Mouse (Mus musculus): Measurements from ENCODE around the gene Itsn1. TPM values are rescaled to one million over a fixed set of nuclear protein-coding genes. Genes with fewer than 3 reads are reported as not detected.

The Itsn1 gene
- total RNA-seq (2021) = 10 to 100 TPM; 33.6 to 49.3 TPM
- long read RNA-seq, experiment 1, full-length matches to known transcripts = 1 of 4 reads
- long read RNA-seq, experiment 1, partial matches to known transcripts = 2 of 4 reads
- long read RNA-seq, experiment 1, other reads (novel, unspliced or antisense) = 1 of 4 reads
- long read RNA-seq, experiment 2, full-length matches to known transcripts = 2 of 4 reads
- long read RNA-seq, experiment 2, partial matches to known transcripts = 1 of 4 reads
- long read RNA-seq, experiment 2, other reads (novel, unspliced or antisense) = 1 of 4 reads

- DNase-seq = peak; percentile 99
Measured at GRCm38 (mm10) chr16:91729066-91729482, at the start of gene Itsn1. Gene Itsn1, plus strand, starts transcription at chr16:91729281.

GRCm38 (mm10) chr16:91680656-91681055 lies 48.4 kb upstream of the Itsn1 start:
- no peak for DNase-seq

- no peak for DNase-seq
Measured at GRCm38 (mm10) chr16:91685526-91685925, 43.6 kb upstream of the Itsn1 start.

GRCm38 (mm10) chr16:91686369-91686768 lies 42.7 kb upstream of the Itsn1 start:
- DNase-seq = no peak

GRCm38 (mm10) chr16:91688023-91688618 lies 41.0 kb upstream of the Itsn1 start:
- DNase-seq = no peak

- peak; percentile 97 to 99 for DNase-seq
Measured at GRCm38 (mm10) chr16:91688619-91689334, 40.3 kb upstream of the Itsn1 start, which contains the start of gene Donson. Gene Donson, minus strand, starts transcription at chr16:91688770.

GRCm38 (mm10) chr16:91689791-91690190 lies 39.3 kb upstream of the Itsn1 start:
- no peak for DNase-seq

- peak; percentile 79 to 86 for DNase-seq
Measured at GRCm38 (mm10) chr16:91694455-91695084, 34.5 kb upstream of the Itsn1 start.

GRCm38 (mm10) chr16:91695108-91695755 lies 33.8 kb upstream of the Itsn1 start:
- DNase-seq = no peak

GRCm38 (mm10) chr16:91698995-91699394 lies 30.1 kb upstream of the Itsn1 start:
- DNase-seq = no peak

- no peak for DNase-seq
Measured at GRCm38 (mm10) chr16:91701908-91702307, 27.2 kb upstream of the Itsn1 start.

GRCm38 (mm10) chr16:91702771-91703188 lies 26.3 kb upstream of the Itsn1 start:
- DNase-seq = no peak

GRCm38 (mm10) chr16:91704603-91705340 lies 24.3 kb upstream of the Itsn1 start:
- DNase-seq = no peak

- DNase-seq = no peak
Measured at GRCm38 (mm10) chr16:91710241-91710640, 18.8 kb upstream of the Itsn1 start.

GRCm38 (mm10) chr16:91716927-91717349 lies 12.1 kb upstream of the Itsn1 start:
- peak in 1 of 2 experiments; percentile 10 for DNase-seq

- no peak for DNase-seq
Measured at GRCm38 (mm10) chr16:91717399-91717798, 11.7 kb upstream of the Itsn1 start.

GRCm38 (mm10) chr16:91724247-91724646 lies 4.8 kb upstream of the Itsn1 start:
- peak; percentile 66 to 76 for DNase-seq

GRCm38 (mm10) chr16:91727433-91727832 lies 1.6 kb upstream of the Itsn1 start:
- peak; percentile 32 to 46 for DNase-seq

GRCm38 (mm10) chr16:91728123-91729065 lies 687 bp upstream of the Itsn1 start, which contains the start of gene Cryzl1:
Gene Cryzl1, minus strand, starts transcription at chr16:91728975.
- DNase-seq = peak; percentile 97 to 98

Measured in adrenal gland, postnatal 36 days (tissue).